Mouse (Mus musculus) erythroblast, embryonic 14.5 days (primary cell): Measurements from ENCODE around the gene Gatd1. TPM values are rescaled to one million over a fixed set of nuclear protein-coding genes. Genes with fewer than 3 reads are reported as not detected.
A peak's percentile ranks its signal among the peaks of the same experiment; 100 is the strongest.
"Not testable (repeated sequence)": the region's sequence is repeated elsewhere in the genome, so short reads cannot be mapped to it uniquely, and the experiment has no call there.

ENCODE experiments used
- H3K27me3 ChIP-seq: 2 replicates; pipeline ENCODE4 v1.6.1; 2012; ENCODE audit warnings: inconsistent platforms; ENCODE audit not compliant: control insufficient read depth
- H3K36me3 ChIP-seq: 2 replicates; pipeline ENCODE4 v1.6.1; 2012; ENCODE audit warnings: mild to moderate bottlenecking, inconsistent platforms; ENCODE audit not compliant: control insufficient read depth
- H3K4me1 ChIP-seq: 2 replicates; pipeline ENCODE4 v1.6.1; 2012; ENCODE audit warnings: inconsistent platforms; ENCODE audit not compliant: control insufficient read depth
- H3K4me3 ChIP-seq: replicated peaks from 2 replicates; pipeline ENCODE3; 2012; ENCODE audit warnings: moderate library complexity, mild to moderate bottlenecking, inconsistent platforms
- H3K9me3 ChIP-seq: 2 replicates; pipeline ENCODE4 v1.6.1; 2012; ENCODE audit warnings: low read length, inconsistent platforms, mixed read lengths; ENCODE audit not compliant: control insufficient read depth
- GATA1 ChIP-seq: IDR thresholded peaks from 2 replicates; pipeline ENCODE4 v1.6.1; 2012; ENCODE audit warnings: low read length, inconsistent platforms, mixed read lengths
- TAL1 ChIP-seq: IDR thresholded peaks from 3 replicates; pipeline ENCODE4 v1.6.1; 2012; ENCODE audit warnings: low read length, inconsistent platforms, mixed read lengths
- polyA plus RNA-seq: library from polyadenylated mRNA; stranded (reverse); fragments of >175 nt; gene quantifications from 2 replicates; pipeline ENCODE4 v1.2.3, GENCODE M21; 2012

Gene Gatd1
- polyA plus RNA-seq, 1 experiment = 0.42 TPM

- Histone ChIP-seq H3K27me3 (peaks cover 5% of the 10 kb centered on the region), H3K4me3 (no peak overlapping the region), H3K36me3 (no peaks in the 10 kb centered on the region), H3K9me3 (no peaks in the 10 kb centered on the region), H3K4me1 (peaks cover 24% of the 10 kb centered on the region)
- TF ChIP-seq TAL1 (no peak), GATA1 (no peak)
These were observed 4.1 kb upstream of the Gatd1 start for GRCm38 (mm10) chr7:141417731-141418681.

- H3K27me3 ChIP-seq = peaks cover 5% of the 10 kb centered on the region
- TF ChIP-seq GATA1 (no peak), TAL1 (no peak)
- H3K4me3 ChIP-seq = no peak overlapping the region
These were observed 2.4 kb upstream of the Gatd1 start for GRCm38 (mm10) chr7:141416144-141416841.

GRCm38 (mm10) chr7:141413331-141413730 is 605 bp downstream of the Gatd1 start:
- H3K9me3 ChIP-seq = no peaks in the 10 kb centered on the region
- H3K27me3 ChIP-seq = no peaks in the 10 kb centered on the region; the same call in 1 of the 2 replicates
- H3K4me1 ChIP-seq = peaks cover 46% of the 10 kb centered on the region
- no peak for TF ChIP-seq TAL1
- TF ChIP-seq GATA1 = no peak
- H3K36me3 ChIP-seq = peaks cover 34% of the 10 kb centered on the region
- H3K4me3 ChIP-seq = peak overlapping the region; percentile 81

More at GRCm38 (mm10) chr7:141416144-141416841, 2.4 kb upstream of the Gatd1 start:
- no peaks in the 10 kb centered on the region for H3K9me3 ChIP-seq
- H3K36me3 ChIP-seq = peaks cover 7% of the 10 kb centered on the region
- peaks cover 34% of the 10 kb centered on the region for H3K4me1 ChIP-seq

- Histone ChIP-seq H3K27me3 (no peaks in the 10 kb centered on the region), H3K9me3 (peaks cover 7% of the 10 kb centered on the region), H3K4me1 (peaks cover 46% of the 10 kb centered on the region), H3K4me3 (no peak overlapping the region), H3K36me3 (peaks cover 43% of the 10 kb centered on the region)
- TF ChIP-seq TAL1 = no peak
- TF ChIP-seq GATA1 = no peak
These were observed 2.3 kb downstream of the Gatd1 start for GRCm38 (mm10) chr7:141411667-141412066.

GRCm38 (mm10) chr7:141410631-141411030 is 3.3 kb downstream of the Gatd1 start:
- Histone ChIP-seq H3K4me1 (peaks cover 40% of the 10 kb centered on the region), H3K9me3 (peaks cover 7% of the 10 kb centered on the region), H3K4me3 (no peak overlapping the region), H3K27me3 (no peaks in the 10 kb centered on the region), H3K36me3 (peaks cover 50% of the 10 kb centered on the region)
- TF ChIP-seq GATA1 (no peak), TAL1 (no peak)

GRCm38 (mm10) chr7:141408833-141409232 is 5.1 kb downstream of the Gatd1 start:
- Histone ChIP-seq H3K9me3 (peaks cover 7% of the 10 kb centered on the region), H3K4me3 (no peak overlapping the region), H3K4me1 (peaks cover 30% of the 10 kb centered on the region), H3K36me3 (peaks cover 66% of the 10 kb centered on the region), H3K27me3 (no peaks in the 10 kb centered on the region)
- no peak for TF ChIP-seq TAL1
- TF ChIP-seq GATA1 = no peak

- Histone ChIP-seq H3K4me1 (peaks cover 18% of the 10 kb centered on the region), H3K36me3 (peaks cover 78% of the 10 kb centered on the region)
- H3K9me3 ChIP-seq = not testable (repeated sequence)
These were observed 6.3 kb downstream of the Gatd1 start for GRCm38 (mm10) chr7:141407670-141408069.

GRCm38 (mm10) chr7:141405466-141405865 is 8.5 kb downstream of the Gatd1 start:
- no peak overlapping the region for H3K4me3 ChIP-seq
- H3K9me3 ChIP-seq = peaks cover 7% of the 10 kb centered on the region
- peaks cover 12% of the 10 kb centered on the region for H3K4me1 ChIP-seq
- H3K27me3 ChIP-seq = no peaks in the 10 kb centered on the region; the same call in 1 of the 2 replicates
- no peak for TF ChIP-seq TAL1
- TF ChIP-seq GATA1 = no peak
- peaks cover 87% of the 10 kb centered on the region for H3K36me3 ChIP-seq

More at GRCm38 (mm10) chr7:141407670-141408069, 6.3 kb downstream of the Gatd1 start:
- H3K4me3 ChIP-seq, H3K27me3 ChIP-seq: not testable (repeated sequence)

- H3K9me3 ChIP-seq = peaks cover 7% of the 10 kb centered on the region
- H3K36me3 ChIP-seq = peaks cover 88% of the 10 kb centered on the region
- TF ChIP-seq TAL1 (no peak), GATA1 (no peak)
- no peak overlapping the region for H3K4me3 ChIP-seq
- H3K27me3 ChIP-seq = no peaks in the 10 kb centered on the region; the same call in 1 of the 2 replicates
- H3K4me1 ChIP-seq = peaks cover 2% of the 10 kb centered on the region
These were observed 10.6 kb downstream of the Gatd1 start for GRCm38 (mm10) chr7:141403305-141403704.
